Mouse (Mus musculus): ENCODE measurements around the gene Deup1.

Deup1 gene

DNA sequence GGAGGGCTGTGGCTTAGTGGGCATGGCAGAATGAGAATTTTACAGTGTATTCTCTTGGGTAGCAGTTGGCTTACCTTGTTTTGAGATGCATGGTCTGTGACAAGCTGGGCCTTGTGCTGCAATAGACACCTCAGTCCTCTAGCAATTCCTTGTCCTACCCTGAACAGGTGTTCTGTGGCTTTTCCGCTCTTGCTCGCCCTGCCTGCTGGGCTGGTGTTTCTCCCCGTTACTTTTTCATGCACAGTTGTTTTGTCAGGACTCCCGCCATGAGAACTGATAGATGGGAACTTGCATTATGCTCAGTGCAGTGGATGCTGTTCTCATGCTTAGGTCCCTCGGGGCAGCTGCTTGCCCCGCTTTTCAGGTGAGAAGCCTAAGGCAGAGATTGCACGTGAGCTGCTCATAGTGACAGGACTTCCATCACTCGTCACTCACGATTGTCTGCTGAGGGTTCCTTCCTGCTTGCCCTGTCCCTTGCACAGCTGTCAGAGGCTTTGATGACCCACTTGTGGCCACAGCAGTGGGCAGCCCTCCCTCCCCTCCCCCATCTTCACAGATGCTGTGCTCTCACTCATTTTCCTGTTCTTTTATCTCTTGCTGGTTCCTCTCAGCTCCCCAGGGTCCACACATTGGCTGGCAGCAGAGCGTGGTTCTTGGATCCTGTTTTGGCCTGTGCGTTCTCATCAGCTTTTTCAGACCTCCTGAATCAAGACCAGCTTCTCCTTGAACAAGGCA is 94.2 kb downstream of the Deup1 start:
- no peak for DNase-seq (ENCODE audit: low spot score in 2 of 2)

DNA sequence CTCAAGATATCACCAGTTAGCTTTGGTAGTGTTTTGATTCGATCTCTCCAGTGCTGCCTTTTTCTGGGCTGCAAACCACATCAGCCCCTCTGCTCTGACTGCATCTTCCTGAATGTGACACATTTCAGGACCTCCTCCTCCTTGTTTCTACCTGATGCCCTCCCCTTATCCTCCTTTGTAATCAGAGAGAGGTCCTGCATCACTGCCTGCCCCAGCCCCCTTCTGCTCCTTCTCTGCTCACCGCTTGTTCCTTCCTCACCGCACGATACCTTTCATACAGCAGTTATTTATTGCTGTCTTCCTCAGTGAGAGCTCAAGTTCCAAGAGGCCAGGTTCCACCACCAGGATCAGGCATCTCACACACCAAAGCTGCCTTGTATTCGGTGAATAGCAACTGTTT is 96.5 kb downstream of the Deup1 start:
- DNase-seq (ENCODE audit: low spot score in 2 of 2), result no peak

GRCm38 (mm10) chr9:15529965-15530320 is 97.8 kb downstream of the Deup1 start:
- no peak for DNase-seq (ENCODE audit: low spot score in 2 of 2)

DNA sequence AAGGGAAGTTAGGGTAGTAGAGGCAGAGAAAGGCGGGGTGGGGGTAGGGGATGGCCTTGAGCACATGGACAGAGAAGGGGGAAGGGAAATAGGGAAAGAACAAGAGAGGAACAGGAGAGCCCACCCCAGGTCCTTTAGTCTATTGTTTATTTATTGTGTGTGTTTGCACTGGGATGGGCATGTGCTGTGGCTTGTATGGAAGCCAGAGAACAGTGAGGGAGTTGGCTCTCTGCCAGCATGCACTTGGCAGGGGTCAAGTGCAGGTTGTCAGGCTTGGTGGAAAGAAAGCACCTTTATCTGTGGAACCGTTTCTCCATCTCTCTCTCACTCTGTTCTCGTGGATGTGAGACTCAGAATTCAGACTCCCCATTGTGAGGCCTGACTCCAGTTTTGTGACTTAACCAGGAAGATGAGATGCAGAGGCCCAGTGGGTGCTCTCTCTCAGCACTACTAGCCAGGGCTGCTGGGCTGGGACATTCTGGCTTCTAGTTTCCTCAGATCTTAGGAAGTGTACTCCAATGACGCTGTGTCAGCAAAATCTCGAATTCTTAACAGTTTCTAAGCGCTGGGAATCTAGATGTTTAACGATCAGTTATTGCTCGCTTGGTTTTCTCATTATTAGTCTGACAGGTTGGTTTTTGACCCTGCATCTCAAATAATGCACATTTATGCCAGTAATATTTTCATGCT is 98.3 kb downstream of the Deup1 start:
- DNase-seq (ENCODE audit: low spot score in 2 of 2), result no peak

DNA sequence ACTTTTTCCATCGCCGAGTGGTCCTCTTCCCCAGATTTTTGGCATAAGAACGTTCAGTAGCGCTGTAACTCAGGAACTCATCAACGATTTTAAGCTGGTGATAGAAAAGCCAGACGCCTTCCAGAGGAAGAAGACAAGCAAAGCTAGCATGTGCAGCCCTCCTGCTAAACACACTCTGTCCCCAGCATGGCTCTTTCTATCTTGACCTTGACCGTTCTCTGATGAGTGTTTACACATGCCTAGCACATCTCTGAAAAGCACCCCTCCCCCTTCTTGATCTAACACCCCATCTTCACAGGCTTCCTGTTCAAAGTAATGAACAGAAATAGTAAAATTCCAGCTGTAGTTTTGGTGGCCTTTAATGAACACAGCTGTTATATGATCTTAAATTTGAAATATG is 99.4 kb downstream of the Deup1 start:
- no peak for DNase-seq (ENCODE audit: low spot score in 2 of 2)

- DNase-seq (ENCODE audit: low spot score in 2 of 2), result no peak
Measured at GRCm38 (mm10) chr9:15527846-15528245, 99.9 kb downstream of the Deup1 start.

- DNase-seq (ENCODE audit: low spot score in 2 of 2), result no peak
Measured at GRCm38 (mm10) chr9:15526539-15526938, 101.2 kb downstream of the Deup1 start.

DNA sequence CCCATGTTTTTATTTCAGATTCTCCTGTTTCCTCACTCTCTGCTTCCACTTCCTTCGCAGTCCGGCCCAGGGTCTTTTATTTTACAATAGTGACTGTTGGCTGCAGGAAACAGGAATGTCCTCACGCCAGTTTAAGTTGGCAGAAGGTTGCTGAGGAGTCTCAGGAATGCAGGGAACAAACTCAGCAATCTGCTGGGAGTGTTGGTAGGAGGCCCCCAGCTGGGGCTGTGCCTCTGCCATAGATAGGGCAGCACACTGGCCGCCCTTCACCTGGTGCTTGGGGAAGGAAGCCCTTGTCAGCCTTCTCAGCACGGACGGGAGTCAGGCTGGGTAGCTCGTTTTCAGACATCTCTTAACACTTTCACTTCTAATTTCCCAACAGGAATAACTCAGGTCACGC is 102.5 kb downstream of the Deup1 start:
- DNase-seq (ENCODE audit: low spot score in 2 of 2), result no peak

- no peak for DNase-seq (ENCODE audit: low spot score in 2 of 2)
Measured at GRCm38 (mm10) chr9:15523646-15524045, 104.1 kb downstream of the Deup1 start.

DNA sequence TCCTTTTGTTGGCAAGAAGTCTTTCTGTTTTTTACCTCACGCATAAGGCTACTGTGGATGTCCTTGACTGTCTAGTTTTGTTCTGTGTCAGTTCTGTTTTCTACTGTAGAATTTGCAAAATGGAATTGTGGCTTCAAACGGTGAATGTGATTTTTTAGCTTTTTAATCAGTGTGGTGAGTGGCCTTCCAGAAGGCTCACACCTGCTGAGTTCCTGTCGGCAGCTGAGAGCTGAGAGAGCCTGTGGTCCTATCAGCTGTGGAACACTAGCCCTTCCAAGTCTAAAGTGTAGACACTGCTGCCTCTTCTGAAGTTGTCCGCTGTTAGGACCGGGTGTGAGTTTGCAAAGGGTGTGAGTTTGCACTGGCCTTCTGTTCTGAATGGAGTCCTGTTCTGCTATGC is 104.8 kb downstream of the Deup1 start:
- no peak for DNase-seq (ENCODE audit: low spot score in 2 of 2)

- DNase-seq (ENCODE audit: low spot score in 2 of 2), result no peak
Measured at GRCm38 (mm10) chr9:15522348-15522747, 105.4 kb downstream of the Deup1 start.

DNA sequence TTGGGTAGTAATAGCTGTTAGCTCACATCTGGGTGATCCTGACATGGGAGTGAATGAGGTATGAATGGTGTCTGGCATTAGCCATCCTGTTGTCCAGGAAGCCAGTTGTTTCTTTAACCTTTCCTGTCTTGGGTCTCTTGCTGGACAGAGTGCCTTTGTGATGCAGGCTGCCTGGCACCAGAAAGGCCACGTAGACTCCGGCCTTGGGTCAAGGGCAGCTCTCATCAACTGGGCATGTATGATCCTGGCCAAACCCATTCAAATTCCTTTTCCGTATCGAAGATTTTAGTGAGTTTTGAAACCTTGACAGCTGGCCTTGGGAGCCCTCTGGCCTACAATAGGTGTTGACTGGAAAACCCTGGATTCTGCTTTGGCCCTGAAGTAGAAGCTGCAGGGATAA is 109.8 kb downstream of the Deup1 start:
- DNase-seq (ENCODE audit: low spot score in 2 of 2), result no peak

- no peak for DNase-seq (ENCODE audit: low spot score in 2 of 2)
Measured at GRCm38 (mm10) chr9:15516007-15516406, 111.7 kb downstream of the Deup1 start.

DNA sequence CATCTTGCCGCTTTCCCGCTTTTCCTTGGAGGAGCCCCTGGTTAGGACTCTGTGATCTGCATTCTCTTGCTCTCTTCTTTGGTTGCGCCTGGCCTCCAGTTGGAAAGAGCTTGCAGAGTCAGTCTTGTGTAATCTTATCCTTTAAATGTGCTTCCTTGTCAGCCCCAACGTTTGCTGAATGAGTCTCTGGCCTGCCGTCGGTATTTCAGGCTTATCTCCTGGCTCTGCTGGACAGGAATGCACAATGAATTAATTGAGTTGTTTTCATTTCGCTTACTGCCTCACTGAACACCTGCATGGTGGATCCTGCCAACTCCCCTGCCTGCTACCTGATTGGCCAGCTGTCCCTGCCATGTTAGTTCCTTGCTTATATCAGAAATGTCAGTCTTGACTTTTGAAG is 114.8 kb downstream of the Deup1 start:
- no peak for DNase-seq (ENCODE audit: low spot score in 2 of 2)

DNA sequence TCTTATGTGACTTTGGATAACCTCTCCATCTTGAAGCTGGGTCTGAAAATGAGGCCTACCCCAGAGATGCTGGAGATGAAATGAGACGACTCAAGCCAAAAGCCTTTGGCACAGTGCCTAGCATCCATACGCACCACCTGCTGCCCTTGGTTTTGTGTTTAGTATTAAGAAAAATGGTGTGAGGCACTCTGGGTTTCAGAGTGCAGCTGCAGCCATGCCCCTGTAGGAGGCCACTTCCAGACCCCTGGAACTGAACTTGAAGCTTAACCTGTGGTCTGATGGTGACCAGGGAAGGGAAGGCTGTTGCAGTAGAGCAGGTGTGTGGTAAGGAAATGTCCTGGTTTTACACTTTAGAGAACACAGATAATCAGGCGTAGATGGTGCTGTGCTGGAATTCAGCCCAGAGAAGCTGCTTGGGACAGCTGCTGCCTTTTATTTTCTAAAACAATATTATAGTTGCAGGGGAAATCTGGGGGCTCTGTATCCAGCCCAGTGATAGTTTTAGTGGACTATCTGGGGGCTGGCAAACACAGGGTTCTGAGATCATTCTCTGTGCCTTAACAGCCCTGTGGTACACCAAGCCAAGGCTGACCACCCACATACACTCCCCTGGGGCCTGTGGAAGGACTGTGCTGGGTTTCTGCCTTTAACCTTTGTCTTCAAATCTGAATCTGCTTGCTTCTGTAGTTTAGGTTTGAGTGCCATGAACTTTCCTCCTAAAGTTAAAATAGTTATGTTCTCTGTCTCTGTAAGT is 117.0 kb downstream of the Deup1 start:
- DNase-seq (ENCODE audit: low spot score in 2 of 2), result no peak
